In genomic region chr7:65207240-65207639, GRCm38 (mm10) we compare ENCODE assay signal across 23 mouse cellular contexts. TPM values are rescaled to one million over a fixed set of nuclear protein-coding genes. Genes with fewer than 3 reads are reported as not detected.
DNase-seq lines count a peak whose midpoint lies in the region; ATAC-seq and TF ChIP-seq lines count a peak whose summit lies in the region.
"Had no signal": no experiment of that assay in that cellular context is flagged by ENCODE, and none has a peak within 500 bp of the region (broad histone marks: within the 10 kb centered on the region; RNA-seq: fewer than 3 reads in every experiment).

No protein-coding gene starts in this region.

- DNase-seq in heart, embryonic 10.5 days (ENCODE audit: low spot score): peak; percentile 73
- DNase-seq in heart, adult 18-20 months: no peak
- DNase-seq in heart, adult 2 months: no peak
- DNase-seq in ZHBTc4 (ENCODE audit: low read depth, low spot score): peak; percentile 26
- peak; percentile 9 for DNase-seq in heart, postnatal 4 days
- no peak for DNase-seq in adrenal gland, adult (ENCODE audit: inconsistent age in 2 of 2, low spot score in 1 of 2)
- DNase-seq in kidney, adult 9 months: no peak
- DNase-seq: adrenal gland, adult 2 months; adrenal gland, postnatal 25 days; cerebellum, adult 18-20 months; cerebellum, adult 9-11 months; cerebellum, postnatal 36 days; gastrocnemius, postnatal 10 days; kidney, adult 2 months had no signal

- ATAC-seq in heart, embryonic 15.5 days (replicated peaks; ENCODE audit: insufficient number of reproducible peaks, insufficient read depth, low FRiP score, low read depth): no peak; the same call in 1 of the 2 replicates
- ATAC-seq: activated CD4-positive, CD25-positive, alpha-beta regulatory T cell, adult 4 months; forebrain, embryonic 16.5 days; hindbrain, postnatal 0 days had no signal

- intact Hi-C loops in heart, adult 2 months (cut with DNase I): no loop called here

- H3K79me2 ChIP-seq in heart, adult 2 months (replicated peaks; ENCODE audit: control insufficient read depth, insufficient read depth, low read length): no peaks in the 10 kb centered on the region

- no peak for TF ChIP-seq POLR2A in heart, adult 2 months (IDR thresholded peaks at IDR 0.05; ENCODE audit: insufficient read depth, low read depth, low read length)

- WGBS in heart, embryonic 10.5 days: 78% methylated on average over 10 of the region's 10 CpGs
- WGBS in heart, embryonic 15.5 days: 59% methylated on average over 10 of the region's 10 CpGs
- 53% methylated on average over 10 of the region's 10 CpGs for WGBS in heart, adult 2 months

- H3K9ac ChIP-seq in heart, embryonic 15.5 days: no peak overlapping the region
- H3K9ac ChIP-seq in heart, adult 2 months (ENCODE audit: low read depth, low read length): no peak overlapping the region
- H3K9ac ChIP-seq: embryonic facial prominence, embryonic 13.5 days; forebrain, embryonic 12.5 days; hindbrain, embryonic 13.5 days had no signal

- no peak for TF ChIP-seq EP300 in heart, adult 2 months (IDR thresholded peaks at IDR 0.05; ENCODE audit: insufficient read depth, low read depth, low read length)

- no peak overlapping the region for H3K27ac ChIP-seq in heart, embryonic 10.5 days
- no peak overlapping the region for H3K27ac ChIP-seq in heart, embryonic 15.5 days
- no peak overlapping the region for H3K27ac ChIP-seq in heart, adult 2 months
- H3K27ac ChIP-seq: embryonic facial prominence, embryonic 13.5 days; forebrain, embryonic 12.5 days; hindbrain, embryonic 13.5 days; hindbrain, postnatal 0 days had no signal

- peak overlapping the region; percentile 21 for H3K4me2 ChIP-seq in heart, embryonic 15.5 days
- H3K4me2 ChIP-seq: embryonic facial prominence, embryonic 13.5 days; forebrain, embryonic 12.5 days; hindbrain, embryonic 13.5 days had no signal

- H3K9me3 ChIP-seq in heart, embryonic 10.5 days: no peaks in the 10 kb centered on the region
- H3K9me3 ChIP-seq in heart, embryonic 15.5 days (replicated peaks): no peaks in the 10 kb centered on the region
- H3K9me3 ChIP-seq: forebrain, embryonic 12.5 days; hindbrain, embryonic 13.5 days had no signal

- no peaks in the 10 kb centered on the region for H3K27me3 ChIP-seq in heart, embryonic 10.5 days (ENCODE audit: insufficient read depth, poor library complexity, severe bottlenecking)
- no peaks in the 10 kb centered on the region for H3K27me3 ChIP-seq in heart, embryonic 15.5 days
- H3K27me3 ChIP-seq in heart, adult 2 months (ENCODE audit: control insufficient read depth, insufficient read depth, low read length): no peaks in the 10 kb centered on the region
- H3K27me3 ChIP-seq: embryonic facial prominence, embryonic 13.5 days; forebrain, embryonic 12.5 days; hindbrain, embryonic 13.5 days had no signal

- H3K4me1 ChIP-seq in heart, embryonic 10.5 days: no peaks in the 10 kb centered on the region
- H3K4me1 ChIP-seq in heart, embryonic 15.5 days (replicated peaks): peaks cover 4% of the 10 kb centered on the region; the same call in 1 of the 2 replicates
- no peaks in the 10 kb centered on the region for H3K4me1 ChIP-seq in heart, adult 2 months (ENCODE audit: control insufficient read depth, insufficient read depth, low read length)
- H3K4me1 ChIP-seq: embryonic facial prominence, embryonic 13.5 days; forebrain, embryonic 12.5 days had no signal

- H3K4me3 ChIP-seq in heart, embryonic 10.5 days: no peak overlapping the region
- H3K4me3 ChIP-seq in heart, embryonic 15.5 days: no peak overlapping the region
- H3K4me3 ChIP-seq in heart, adult 2 months: no peak overlapping the region
- H3K4me3 ChIP-seq: embryonic facial prominence, embryonic 13.5 days; forebrain, embryonic 12.5 days; hindbrain, embryonic 13.5 days had no signal

- H3K36me3 ChIP-seq in heart, embryonic 10.5 days: no peaks in the 10 kb centered on the region
- H3K36me3 ChIP-seq in heart, embryonic 15.5 days: no peaks in the 10 kb centered on the region
- no peaks in the 10 kb centered on the region for H3K36me3 ChIP-seq in heart, adult 2 months (ENCODE audit: control insufficient read depth, insufficient read depth, low read length)
- H3K36me3 ChIP-seq: embryonic facial prominence, embryonic 13.5 days; forebrain, embryonic 12.5 days; hindbrain, embryonic 13.5 days had no signal

- no peak for TF ChIP-seq CTCF in heart, adult 2 months (IDR thresholded peaks at IDR 0.05)

RNA-seq across cellular contexts. Expression of gene Fam189a1, which starts 50.9 kb away (rescaled TPM):
- 0.45 and 0.52 TPM in 2 replicates for polyA plus RNA-seq in heart, embryonic 10.5 days (2016; fragmentation: Nextera tagmentation; extraction: Ambion mirVana)
- not detected for total RNA-seq in heart, adult 18-20 months (2021)
- 0.31 and 0.49 TPM in 2 replicates for polyA plus RNA-seq in heart, embryonic 15.5 days (2015; fragmentation: Nextera tagmentation; extraction: Ambion mirVana)
- not detected for total RNA-seq in heart, adult 2 months (2021)
- 0.15 and 0.64 TPM in 2 replicates for polyA plus RNA-seq in heart, adult 2 months (2012; rRNA removed)
- under 1 TPM; 0.09 to 0.14 TPM for total RNA-seq in heart, postnatal 4 days (2021)
- total RNA-seq: hematopoietic stem cell, adult 5-6 weeks; MEL had no signal
- polyA plus RNA-seq: activated CD4-positive, CD25-positive, alpha-beta regulatory T cell, adult 4 months had no signal

Comparison
In these comparisons a context has a peak if more than half of its experiments do, and no peak if none do; other contexts are left out.
1. DNase-seq: peak in heart, embryonic 10.5 days (single experiment), ZHBTc4 (single experiment) and heart, postnatal 4 days (single experiment); none in heart, adult 18-20 months (0 of 2), heart, adult 2 months (0 of 2), adrenal gland, adult (0 of 2) and kidney, adult 9 months (single experiment).